Mouse (Mus musculus) heart, adult 2 months (tissue): ENCODE data around the gene Ddx46. TPM values are rescaled to one million over a fixed set of nuclear protein-coding genes. Genes with fewer than 3 reads are reported as not detected.

Experiments used
- DNase-seq, 2 experiments: peaks; one replicate each; pipeline ENCODE4 v3.0.0; 2021
- H3K27ac ChIP-seq: fragments of 200-600 bp; 2 replicates; pipeline ENCODE4 v1.8.1; 2022
- H3K27me3 ChIP-seq: fragments of 200-500 bp; 2 replicates; pipeline ENCODE4 v1.6.1; 2012; ENCODE audit warnings: mild to moderate bottlenecking, low read length, inconsistent platforms, mixed read lengths; ENCODE audit not compliant: control insufficient read depth, insufficient read depth
- H3K36me3 ChIP-seq: fragments of 200-500 bp; 2 replicates; pipeline ENCODE4 v1.6.1; 2012; ENCODE audit warnings: low read length, inconsistent platforms; ENCODE audit not compliant: control insufficient read depth, insufficient read depth
- H3K4me1 ChIP-seq: fragments of 200-500 bp; 2 replicates; pipeline ENCODE4 v1.6.1; 2011; ENCODE audit warnings: low read length; ENCODE audit not compliant: control insufficient read depth, insufficient read depth
- H3K4me3 ChIP-seq: fragments of 200-600 bp; 2 replicates; pipeline ENCODE4 v1.8.1; 2022
- H3K79me2 ChIP-seq: fragments of 200-500 bp; replicated peaks from 2 replicates; pipeline ENCODE4 v1.6.1; 2012; ENCODE audit warnings: mild to moderate bottlenecking, inconsistent platforms, low read length, moderate library complexity, mixed read lengths; ENCODE audit not compliant: control insufficient read depth, insufficient read depth
- H3K9ac ChIP-seq: fragments of 200-500 bp; 2 replicates; pipeline ENCODE4 v1.6.1; 2012; ENCODE audit warnings: low read depth, mild to moderate bottlenecking, control low read depth, inconsistent platforms, low read length, mixed read lengths
- CTCF ChIP-seq: fragments of 200-600 bp; IDR thresholded peaks from 2 replicates; pipeline ENCODE4 v1.8.1; 2022; ENCODE audit warnings: antibody characterized with exemption, mild to moderate bottlenecking, moderate library complexity
- EP300 ChIP-seq: fragments of 200-500 bp; IDR thresholded peaks from 2 replicates; pipeline ENCODE4 v1.6.1; 2011; ENCODE audit warnings: low read depth, low read length, control low read depth; ENCODE audit not compliant: insufficient read depth
- POLR2A ChIP-seq: fragments of 200-500 bp; IDR thresholded peaks from 2 replicates; pipeline ENCODE4 v1.6.1; 2011; ENCODE audit warnings: mild to moderate bottlenecking, low read depth, low read length, control low read depth; ENCODE audit not compliant: insufficient read depth
- WGBS: fragments of 180-500 bp; shearing (Covaris S2); methylation state at CpG from one replicate; pipeline ENCODE4 v1.1.7; 2018; 5-methylcytosine and 5-hydroxymethylcytosine counted together
- intact Hi-C: fragments of 180-260 bp; cut with DNase I; formaldehyde crosslinking; loops from one replicate; pipeline ENCODE4 v1.15.1; 2025
- polyA plus RNA-seq: library from polyadenylated mRNA; depleted of rRNA; stranded (reverse); fragments of >200 nt; gene quantifications from 2 replicates; pipeline ENCODE4 v1.2.3, GENCODE M21; 2012
- total RNA-seq, 2 experiments: library from RNA; stranded (reverse); gene quantifications; 2 replicates each; pipeline ENCODE4 v1.2.3; 2021

Ddx46 gene
- total and polyA plus RNA-seq, 3 experiments, result 7.9 to 21.1 (median 20.8) TPM

DNA sequence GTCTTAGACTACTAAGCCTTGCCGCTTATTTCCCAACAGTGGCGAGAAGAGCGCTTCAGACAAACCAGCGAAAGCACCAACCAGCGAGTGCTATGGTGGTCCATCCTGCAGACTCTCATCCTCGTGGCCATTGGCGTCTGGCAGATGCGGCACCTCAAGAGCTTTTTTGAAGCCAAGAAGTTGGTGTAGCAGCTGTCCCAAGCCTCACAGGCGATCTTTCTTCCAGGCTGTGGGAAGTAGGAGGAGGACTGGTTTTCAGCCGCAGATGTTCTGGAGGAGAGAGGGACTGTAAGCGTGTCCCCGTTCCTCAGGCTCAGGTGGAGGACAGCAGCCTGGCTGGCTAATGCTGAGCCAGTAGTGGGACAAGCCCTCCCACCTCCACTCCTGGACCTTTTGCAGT is 38.0 kb upstream of the Ddx46 start:
- TF ChIP-seq POLR2A, result no peak
- no peak for TF ChIP-seq EP300
- no peak for TF ChIP-seq CTCF
- Histone ChIP-seq H3K9ac (no peak overlapping the region), H3K27ac (no peak overlapping the region), H3K79me2 (no peaks in the 10 kb centered on the region), H3K4me3 (no peak overlapping the region), H3K4me1 (peaks cover 4% of the 10 kb centered on the region), H3K36me3 (peaks cover 2% of the 10 kb centered on the region), H3K27me3 (no peaks in the 10 kb centered on the region)
- intact Hi-C loops, result no loop called here
- 95% methylated on average over 12 of the region's 12 CpGs for WGBS
- DNase-seq, result no peak

DNA sequence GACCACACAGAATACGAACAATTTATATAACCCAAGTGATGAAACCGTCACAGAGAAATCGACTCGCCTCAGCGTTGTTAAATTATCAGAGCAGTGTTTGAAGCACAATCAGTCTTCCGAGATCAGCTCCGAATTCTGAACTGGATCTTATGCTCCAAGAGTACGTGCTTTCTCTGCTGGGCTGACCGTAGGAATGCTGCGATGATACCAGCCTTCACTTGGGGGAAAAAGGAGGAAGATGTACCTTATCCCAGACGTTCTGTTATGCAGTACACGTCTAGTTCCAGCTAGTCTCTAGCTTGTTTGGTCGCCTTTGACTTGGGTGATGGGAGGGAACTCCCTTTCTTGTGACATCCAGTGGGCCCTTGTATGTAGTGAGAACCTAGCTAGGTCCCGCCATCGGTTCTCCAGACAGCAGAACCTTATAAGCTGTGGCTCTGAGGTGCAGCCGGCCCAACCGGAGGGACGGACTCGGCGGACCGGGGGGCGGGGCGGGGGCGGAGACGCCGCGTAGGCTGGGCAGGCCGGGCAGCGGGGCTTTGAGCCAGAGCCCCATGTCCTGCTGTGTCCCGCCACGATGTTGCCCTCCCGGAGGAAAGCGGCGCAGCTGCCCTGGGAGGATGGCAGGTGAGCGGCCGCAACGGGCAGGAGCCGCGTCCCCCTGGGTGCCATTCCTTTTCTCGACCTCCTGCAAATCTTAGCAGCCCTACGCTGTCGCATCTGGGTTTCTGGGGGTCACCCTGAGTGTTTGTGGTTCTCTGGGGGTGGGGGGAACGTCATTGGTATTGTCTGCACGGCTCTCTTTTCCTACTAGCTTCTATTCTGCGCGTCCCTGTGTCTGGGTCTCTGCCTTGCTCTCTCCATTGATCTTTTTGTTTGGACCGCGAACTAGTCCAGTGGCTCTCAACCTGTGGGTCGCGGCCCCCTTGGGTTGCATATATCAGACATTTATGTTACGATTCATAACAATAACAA is 35.0 kb upstream of the Ddx46 start, which contains the start of gene B4galt7:
TSS of gene B4galt7 (plus strand) at position 331 of the 975 bp plus-strand sequence.
- peaks cover 3% of the 10 kb centered on the region for H3K4me1 ChIP-seq
- H3K27ac ChIP-seq, result peak within 1 kb of the TSS; percentile 74
- 7% methylated on average over 50 of the region's 51 CpGs for WGBS
- peak within 1 kb of the TSS; percentile 88 for H3K9ac ChIP-seq
- H3K36me3 ChIP-seq, result no peaks in the 10 kb centered on the region; the same call in 1 of the 2 replicates
- peak within 1 kb of the TSS; percentile 97 for H3K4me3 ChIP-seq
- peak; percentile 89 to 96 for DNase-seq
- H3K27me3 ChIP-seq, result no peaks in the 10 kb centered on the region
- TF ChIP-seq EP300 (0 out of 2 replicates have a peak, but pooled peaks have one; percentile 19), CTCF (no peak), POLR2A (peak; percentile 64; the same call in 1 of the 2 replicates)
- no peaks in the 10 kb centered on the region for H3K79me2 ChIP-seq
- intact Hi-C loops, result loop anchor here (2.0 kb wide), 2 partner anchors 23 to 127 kb away; partner anchors contain the start of genes Caml and Pcbd2

DNA sequence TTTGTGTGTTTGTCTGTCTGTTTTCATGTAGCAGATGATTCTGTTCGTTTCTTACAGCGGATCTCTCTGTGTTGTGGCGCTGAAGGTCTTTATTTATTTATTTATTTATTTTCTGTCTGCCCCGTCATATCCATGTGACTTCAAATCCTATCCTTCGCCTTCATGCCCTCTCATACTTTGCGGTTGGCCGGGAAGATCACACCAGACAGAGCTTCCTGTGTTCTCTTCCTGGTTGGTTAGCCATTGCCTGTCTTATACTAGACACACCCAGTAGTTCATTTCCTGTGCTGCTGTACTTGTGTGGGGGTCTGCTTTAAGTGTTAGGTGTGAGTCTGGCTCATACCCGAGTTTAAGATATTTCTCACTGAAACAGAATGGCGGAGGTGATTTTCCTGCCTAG is 34.2 kb upstream of the Ddx46 start:
- Histone ChIP-seq H3K9ac (peak overlapping the region; percentile 88), H3K4me1 (peaks cover 3% of the 10 kb centered on the region), H3K36me3 (no peaks in the 10 kb centered on the region; the same call in 1 of the 2 replicates), H3K4me3 (peak overlapping the region; percentile 97), H3K79me2 (no peaks in the 10 kb centered on the region), H3K27ac (peak overlapping the region; percentile 74; the same call in 1 of the 2 replicates), H3K27me3 (no peaks in the 10 kb centered on the region)
- DNase-seq, result peak in 1 of 2 experiments; percentile 20
- intact Hi-C loops, result loop anchor here (1.0 to 2.0 kb wide), 3 partner anchors 22 to 126 kb away; partner anchors contain the start of genes Caml and Pcbd2
- 7% methylated on average over 9 of the region's 9 CpGs for WGBS
- TF ChIP-seq POLR2A (no peak), EP300 (no peak), CTCF (no peak)

DNA sequence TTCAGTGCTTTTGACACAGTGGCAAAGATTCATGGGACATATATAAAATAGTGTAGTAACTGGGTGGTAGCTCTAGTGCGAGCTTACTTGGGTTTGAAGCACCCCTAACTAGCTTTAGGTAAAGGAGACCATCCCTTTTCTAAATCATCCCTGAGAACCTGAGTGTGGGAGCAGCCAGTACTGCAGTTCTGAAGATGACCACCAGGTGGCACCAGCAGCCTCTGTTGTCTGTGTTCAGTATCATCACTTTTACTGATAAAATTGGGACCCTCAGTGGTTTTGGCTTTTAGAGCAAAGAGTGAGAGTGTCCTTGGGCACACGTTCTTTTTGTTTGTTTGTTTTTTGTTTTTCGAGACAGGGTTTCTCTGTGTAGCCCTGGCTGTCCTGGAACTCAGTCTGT is 33.2 kb upstream of the Ddx46 start:
- intact Hi-C loops, result loop anchor here (1.0 to 2.0 kb wide), 3 partner anchors 21 to 125 kb away; partner anchors contain the start of genes Caml and Pcbd2
- 0 out of 2 replicates have a peak, but pooled peaks have one; percentile 55 for TF ChIP-seq EP300
- TF ChIP-seq CTCF, result no peak; the same call in none of the 2 replicates
- no peak for TF ChIP-seq POLR2A

DNA sequence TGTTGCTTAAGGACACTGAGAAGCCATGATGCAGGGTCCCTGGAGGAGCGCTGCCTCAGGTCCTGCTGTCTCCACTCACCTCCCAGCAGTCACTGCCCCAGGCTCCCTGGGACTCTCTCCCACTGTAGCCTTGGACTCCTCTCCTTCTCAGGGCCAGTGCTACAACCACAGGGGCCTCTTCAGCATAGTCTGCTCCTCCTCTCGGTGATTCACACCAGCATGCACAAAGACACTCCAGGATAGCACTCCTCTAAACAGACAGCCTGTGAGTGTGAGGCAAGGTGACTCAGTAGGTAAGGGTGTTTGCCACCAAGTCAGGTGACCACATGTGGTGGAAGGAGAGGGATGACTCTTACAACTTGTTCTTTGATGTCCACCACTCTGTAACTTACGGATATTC is 30.2 kb upstream of the Ddx46 start:
- Histone ChIP-seq H3K27me3 (no peaks in the 10 kb centered on the region), H3K4me3 (no peak overlapping the region), H3K27ac (no peak overlapping the region), H3K9ac (no peak overlapping the region), H3K36me3 (no peaks in the 10 kb centered on the region), H3K4me1 (peaks cover 1% of the 10 kb centered on the region), H3K79me2 (no peaks in the 10 kb centered on the region)
- TF ChIP-seq CTCF (no peak), POLR2A (no peak), EP300 (no peak)
- intact Hi-C loops, result no loop called here
- 93% methylated on average over 3 of the region's 3 CpGs for WGBS
- no peak for DNase-seq

More for the DNA sequence above, 33.2 kb upstream of the Ddx46 start:
- H3K4me3 ChIP-seq, result no peak overlapping the region
- H3K4me1 ChIP-seq, result peaks cover 3% of the 10 kb centered on the region
- WGBS, result 3% methylated on average over 3 of the region's 3 CpGs
- H3K27ac ChIP-seq, result no peak overlapping the region
- no peaks in the 10 kb centered on the region for H3K36me3 ChIP-seq
- H3K79me2 ChIP-seq, result no peaks in the 10 kb centered on the region
- H3K27me3 ChIP-seq, result no peaks in the 10 kb centered on the region
- DNase-seq, result peak; percentile 67 to 89
- H3K9ac ChIP-seq, result no peak overlapping the region
